Mouse (Mus musculus) v-Abl transformed pro-B cells (cell line): ENCODE measurements around the gene Sergef.

Experiments
- in situ Hi-C, 2 experiments: fragments of 400-800 bp; cut with MboI; formaldehyde crosslinking; loops; one replicate each; pipeline ENCODE4 v1.15.1; 2025; ENCODE audit not compliant: unreplicated experiment in 2 of 2

Gene Sergef

DNA sequence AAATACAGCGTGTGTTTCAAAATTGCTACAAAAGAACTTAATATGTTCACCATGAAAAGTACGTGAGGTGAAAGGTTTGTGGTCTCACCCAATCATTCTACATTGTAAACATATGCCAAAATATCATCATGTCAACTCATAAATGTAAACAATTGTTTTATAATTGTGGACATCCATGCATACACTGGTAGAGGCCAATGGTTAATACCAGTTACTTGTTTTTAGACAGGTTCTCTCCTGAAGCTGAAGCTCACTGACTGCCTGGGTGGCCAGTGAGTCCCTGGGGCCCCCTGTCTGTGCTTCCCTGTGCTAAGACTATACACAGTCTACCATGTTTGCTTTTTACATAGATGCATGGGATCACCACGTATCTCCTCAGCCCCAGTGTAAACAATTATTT, 91.5 kb downstream of the Sergef start:
- in situ Hi-C loops: no loop called here

- in situ Hi-C loops: no loop called here
Measured at GRCm38 (mm10) chr7:46547642-46548041, 92.0 kb downstream of the Sergef start.

- in situ Hi-C loops: no loop called here
Measured at GRCm38 (mm10) chr7:46546539-46546938, 93.1 kb downstream of the Sergef start.

DNA sequence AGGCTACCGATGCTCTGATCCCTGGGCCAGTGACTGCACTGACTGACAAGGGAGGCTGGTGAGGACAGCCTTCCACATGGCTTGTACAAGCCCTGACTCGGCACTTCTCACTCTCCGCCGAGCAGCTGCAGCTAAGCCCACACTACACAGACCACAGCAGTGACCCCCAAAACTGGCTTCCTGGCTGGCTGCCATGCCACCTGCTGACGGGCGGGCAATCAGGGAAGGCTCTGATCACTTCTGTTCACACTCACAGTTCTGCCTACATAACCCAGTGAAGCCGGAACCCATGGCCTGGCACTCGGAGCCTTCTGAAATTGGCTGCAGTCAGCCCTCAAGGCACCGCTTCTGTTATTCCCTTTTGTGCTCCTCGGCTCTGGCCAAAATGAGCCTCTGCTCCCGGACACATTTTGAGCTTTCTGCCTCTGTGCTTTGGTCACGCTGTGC, 95.4 kb downstream of the Sergef start:
- in situ Hi-C loops: no loop called here

- in situ Hi-C loops: no loop called here
Measured at GRCm38 (mm10) chr7:46542117-46542516, 97.5 kb downstream of the Sergef start.

DNA sequence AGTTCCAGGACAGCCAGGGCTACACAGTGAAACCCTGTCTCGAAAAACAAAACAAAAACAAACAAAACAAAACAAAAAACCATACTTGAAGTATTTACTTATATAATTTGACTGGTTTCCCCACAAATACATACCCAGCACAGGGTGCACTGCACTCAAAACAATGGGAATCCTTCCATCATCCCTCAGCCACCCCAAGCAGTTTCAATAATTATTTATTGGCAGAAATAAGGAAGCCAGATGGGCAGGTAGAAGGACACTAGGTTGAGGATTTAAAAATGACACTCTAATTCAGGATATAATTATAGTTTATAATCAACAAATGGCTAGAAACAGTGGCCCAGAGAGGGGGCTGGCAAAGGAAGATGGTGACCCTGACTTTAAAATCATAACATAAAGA, 99.0 kb downstream of the Sergef start:
- in situ Hi-C loops: no loop called here

GRCm38 (mm10) chr7:46536456-46537097, 103.0 kb downstream of the Sergef start:
- in situ Hi-C loops: no loop called here

DNA sequence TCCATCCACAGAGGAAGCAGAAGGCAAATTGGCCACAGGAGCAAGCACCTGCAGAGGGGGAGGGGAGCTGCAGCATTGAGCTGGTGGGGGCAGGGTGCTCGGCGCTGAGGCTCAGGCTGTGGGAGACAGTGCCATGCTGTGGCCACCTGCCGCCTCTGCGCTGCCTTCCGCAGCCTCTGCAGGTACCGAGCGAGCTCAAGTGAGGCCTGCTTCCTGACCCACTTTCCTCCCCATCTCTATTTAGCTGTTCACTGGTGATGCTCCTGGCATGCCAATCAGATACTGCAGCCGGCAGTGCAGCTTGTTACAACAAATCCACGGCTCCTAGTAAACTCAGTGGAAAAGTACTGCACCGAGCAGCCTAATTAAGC, 104.2 kb downstream of the Sergef start:
- in situ Hi-C loops: no loop called here

DNA sequence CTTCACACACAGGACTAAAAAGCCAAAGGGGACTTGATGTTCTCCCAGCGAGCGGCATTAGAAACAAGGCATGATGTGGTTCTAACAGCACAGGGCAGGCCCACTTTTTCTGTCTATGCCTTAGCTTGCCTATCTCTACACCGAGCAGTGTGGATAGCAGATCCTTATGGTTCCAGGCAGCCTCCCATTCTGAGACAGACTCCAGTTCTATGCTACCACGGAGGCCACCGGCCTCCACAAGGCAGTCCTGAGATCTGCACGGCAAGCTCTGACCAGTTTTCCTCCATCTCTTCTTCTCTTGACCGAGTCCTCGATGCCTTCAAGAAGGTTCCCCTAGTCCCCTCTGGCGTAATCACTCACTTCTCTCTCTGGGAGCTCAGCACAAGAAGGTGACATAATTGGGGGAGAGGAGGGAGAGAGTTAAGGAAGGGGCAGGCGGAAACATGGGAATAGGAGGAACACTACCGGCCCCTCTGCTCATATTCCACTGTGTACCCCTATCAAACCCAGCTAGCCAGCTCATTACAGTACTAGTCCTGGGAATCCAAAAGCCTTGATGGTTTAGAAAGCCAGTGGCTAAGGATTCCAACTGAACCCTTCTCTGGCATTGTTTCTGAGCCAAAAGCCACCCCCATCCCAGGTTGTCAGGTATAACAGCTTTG, 104.7 kb downstream of the Sergef start:
- in situ Hi-C loops: no loop called here

- in situ Hi-C loops: no loop called here
Measured at GRCm38 (mm10) chr7:46533518-46533917, 106.1 kb downstream of the Sergef start.

- in situ Hi-C loops: no loop called here
Measured at GRCm38 (mm10) chr7:46531345-46531744, 108.3 kb downstream of the Sergef start.

GRCm38 (mm10) chr7:46529930-46530329, 109.7 kb downstream of the Sergef start:
- in situ Hi-C loops: no loop called here

GRCm38 (mm10) chr7:46529259-46529658, 110.3 kb downstream of the Sergef start:
- in situ Hi-C loops: no loop called here

DNA sequence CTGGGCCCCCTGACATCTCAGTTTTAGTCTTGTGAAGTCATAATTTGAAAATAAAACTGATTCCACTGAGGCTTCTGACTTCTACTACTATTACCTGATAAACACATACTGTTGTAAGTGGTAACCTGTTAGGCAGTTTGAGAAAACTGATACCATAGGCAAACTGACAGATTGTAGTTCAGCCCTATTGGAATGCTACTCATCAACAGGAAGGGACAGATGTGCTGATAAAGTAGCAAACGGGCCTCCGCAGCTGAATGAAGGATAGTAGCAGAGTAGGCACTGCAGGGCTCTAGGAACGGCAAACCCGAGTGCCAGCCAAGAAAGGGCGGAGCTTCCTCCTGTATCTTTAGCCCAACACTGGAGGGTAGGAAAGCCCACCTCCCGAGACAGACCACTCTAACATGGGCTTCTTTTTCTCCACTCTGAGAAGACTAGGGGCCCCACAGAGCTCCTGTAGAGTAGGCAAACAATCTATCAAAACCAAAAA, 112.9 kb downstream of the Sergef start:
- in situ Hi-C loops: no loop called here

DNA sequence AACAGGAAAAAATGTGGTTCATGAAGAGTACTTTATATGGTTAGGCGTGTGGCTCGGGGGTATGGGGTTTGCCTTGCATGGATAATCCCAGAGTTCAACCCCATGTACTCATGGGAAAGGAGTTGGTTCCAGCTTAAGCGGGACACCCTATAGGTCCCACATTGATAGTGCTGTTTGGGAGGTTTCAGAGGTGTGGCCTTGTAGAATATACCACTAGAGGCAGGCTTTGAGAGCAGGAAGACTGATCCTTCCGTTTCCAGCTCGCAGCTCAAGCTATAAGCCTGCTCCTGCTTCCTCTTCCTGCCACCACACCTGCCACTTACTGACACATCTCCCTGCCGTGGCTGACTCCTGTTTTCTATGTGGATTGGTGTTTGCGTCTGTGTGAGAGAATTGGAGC, 116.4 kb downstream of the Sergef start:
- in situ Hi-C loops: no loop called here

- in situ Hi-C loops: no loop called here
Measured at GRCm38 (mm10) chr7:46521794-46522193, 117.8 kb downstream of the Sergef start.

DNA sequence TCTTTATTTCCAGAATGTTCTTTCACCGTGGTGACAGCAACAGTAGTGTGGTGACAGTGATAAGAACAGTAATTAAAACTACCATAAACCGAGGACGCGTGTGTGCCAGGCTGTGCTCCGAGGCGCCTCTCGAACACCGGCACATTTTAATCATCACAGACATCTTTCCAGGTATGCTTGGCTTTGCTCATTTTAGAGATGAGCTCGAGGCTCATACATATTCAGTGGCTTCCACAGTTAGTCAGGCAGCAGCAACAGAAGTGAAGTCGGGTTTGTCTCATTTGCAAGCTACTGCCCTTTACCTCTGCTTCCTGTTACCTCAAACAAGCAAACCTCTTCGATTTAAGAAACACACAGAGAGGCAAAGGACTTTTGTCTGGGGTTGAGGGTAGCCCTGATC, 120.5 kb downstream of the Sergef start:
- in situ Hi-C loops: no loop called here

DNA sequence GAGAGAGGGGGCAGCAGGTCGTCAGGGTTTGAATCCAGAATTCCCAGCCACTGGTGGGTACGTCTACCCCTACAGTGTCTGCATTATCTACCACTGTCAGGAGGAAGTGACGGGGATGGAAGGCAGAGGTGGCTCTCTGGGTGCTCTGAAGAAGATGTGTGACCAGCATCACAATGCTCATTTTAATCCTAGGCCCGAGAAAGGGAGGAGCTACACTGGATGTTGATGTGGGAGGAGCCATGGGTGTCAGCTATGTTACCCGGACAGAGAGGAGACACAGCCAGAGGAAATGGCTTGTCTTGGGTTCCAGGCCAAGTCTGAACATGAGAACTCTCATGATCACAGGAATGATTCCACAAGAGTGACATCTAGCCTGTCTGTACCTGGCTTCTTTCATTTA, 122.4 kb downstream of the Sergef start:
- in situ Hi-C loops: no loop called here

DNA sequence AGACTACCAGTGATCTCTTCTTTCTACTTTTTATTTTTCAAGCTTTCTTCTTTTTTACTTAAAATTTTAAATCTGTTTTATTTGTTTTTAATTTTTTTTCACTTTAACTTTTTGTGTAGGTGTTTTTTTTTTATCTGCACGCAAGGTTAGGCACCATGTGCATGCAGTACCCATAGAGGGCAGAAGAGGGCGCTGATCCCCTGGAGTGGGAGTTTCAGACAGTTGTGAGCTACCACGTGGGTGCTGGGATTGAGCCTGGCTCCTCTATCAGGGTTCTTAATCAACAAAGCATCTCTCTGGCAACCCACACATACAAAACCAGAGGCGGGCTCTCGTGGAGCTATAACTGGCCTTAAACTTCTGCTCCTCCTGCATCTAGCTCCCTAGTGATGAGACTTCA, 123.6 kb downstream of the Sergef start:
- in situ Hi-C loops: no loop called here

DNA sequence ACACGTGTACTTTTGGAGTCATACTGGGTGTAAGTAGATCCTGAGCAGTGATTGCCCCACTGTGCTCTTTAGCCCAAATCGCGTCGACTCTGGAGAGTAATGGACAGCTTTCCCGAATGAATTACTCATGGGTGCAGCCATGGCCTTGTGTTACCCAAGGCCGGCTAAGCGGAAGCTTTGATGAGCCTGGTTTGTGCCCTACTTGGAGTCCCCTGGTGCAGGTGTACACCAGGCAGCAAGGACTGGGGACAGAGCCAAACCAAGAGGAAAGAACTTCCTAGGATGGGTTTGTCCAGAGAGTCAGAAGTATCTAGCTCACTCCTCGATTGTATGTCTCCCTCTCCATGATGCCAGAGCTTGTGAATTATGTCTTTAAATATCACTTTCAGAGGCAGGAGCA, 124.6 kb downstream of the Sergef start:
- in situ Hi-C loops: no loop called here

DNA sequence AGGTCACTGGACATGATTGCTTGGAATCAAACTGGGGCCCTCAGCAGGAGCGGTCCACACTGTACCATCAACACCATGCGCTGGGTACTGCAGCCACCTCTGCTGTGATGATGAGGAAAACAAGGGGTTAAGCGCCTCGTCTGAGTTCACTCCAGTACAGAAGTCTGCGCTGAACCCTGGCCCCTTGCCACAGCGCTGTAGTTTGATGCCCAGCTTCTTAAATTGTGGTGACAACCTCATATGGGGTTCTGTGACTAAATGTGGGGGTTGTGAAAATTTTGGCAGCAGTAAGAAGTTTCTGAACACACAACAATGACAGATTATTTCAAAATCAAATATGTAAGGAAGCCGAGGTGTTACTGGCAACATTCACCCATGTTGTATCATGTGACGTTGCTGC, 126.0 kb downstream of the Sergef start:
- in situ Hi-C loops: no loop called here

DNA sequence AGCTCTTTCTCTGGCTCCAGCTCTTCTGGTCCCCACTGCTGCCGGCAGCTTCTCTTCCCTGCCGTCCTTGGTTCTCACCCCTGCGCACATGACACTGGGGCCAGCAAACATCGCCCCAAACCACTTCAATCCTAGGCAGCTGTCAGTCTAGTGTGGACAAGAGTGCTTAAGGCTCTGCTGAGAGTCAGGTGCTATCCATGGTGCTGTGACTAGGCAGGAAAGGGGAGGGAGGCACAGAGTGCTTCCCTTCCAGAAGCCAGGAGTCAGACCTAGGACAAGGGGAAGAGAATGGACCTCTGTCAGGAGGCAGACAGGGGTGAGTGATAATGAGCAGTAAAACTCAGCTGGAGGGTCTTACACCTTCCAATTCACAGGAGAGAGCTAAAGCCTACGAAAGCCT, 126.8 kb downstream of the Sergef start:
- in situ Hi-C loops: no loop called here
